Mouse (Mus musculus) lung, adult 2 months (tissue): ENCODE measurements around the gene Rab11fip4.

Experiments used
- CTCF ChIP-seq: fragments of 200-500 bp; IDR thresholded peaks from 2 replicates; pipeline ENCODE4 v1.5.1; 2011; ENCODE audit warnings: mild to moderate bottlenecking, low read length, control low read depth; ENCODE audit not compliant: insufficient read depth
- POLR2A ChIP-seq: fragments of 200-500 bp; IDR thresholded peaks from 2 replicates; pipeline ENCODE4 v1.6.1; 2011; ENCODE audit warnings: low read depth, mild to moderate bottlenecking, control low read depth, low read length, borderline replicate concordance; ENCODE audit errors: extremely low read depth

GRCm38 (mm10) chr11:79644717-79645191 lies 53.7 kb downstream of the Rab11fip4 start:
- no peak for TF ChIP-seq CTCF
- TF ChIP-seq POLR2A, result no peak
